Mouse (Mus musculus): ENCODE data around the gene Uncx.

The Uncx gene

GRCm38 (mm10) chr5:139543214-139543613 is at the start of gene Uncx:
TSS of gene Uncx (plus strand) at chr5:139543494.
- DNase-seq: no peak

DNA sequence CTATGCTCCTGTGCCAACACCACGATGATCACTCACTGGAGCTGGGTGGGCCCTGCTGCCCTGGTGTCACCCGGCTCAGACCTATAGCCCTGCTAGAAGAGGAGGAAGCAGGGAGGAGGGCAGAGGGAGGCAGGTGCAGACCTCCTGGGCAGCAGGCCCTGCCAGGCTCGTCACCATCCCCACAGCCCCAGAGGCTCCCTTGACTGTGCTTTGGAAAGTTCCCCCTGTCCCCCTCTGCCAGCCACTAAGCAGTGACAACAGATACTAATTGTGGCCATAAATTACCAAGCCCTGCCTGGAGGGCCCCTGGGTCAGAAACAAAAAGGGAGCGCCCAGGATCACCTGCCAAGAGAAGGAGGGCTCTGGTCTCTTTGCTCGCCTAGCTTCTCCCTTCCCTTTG is 49.6 kb upstream of the Uncx start:
- DNase-seq: no peak

- DNase-seq: peak; percentile 27
Measured at GRCm38 (mm10) chr5:139495019-139495669, 48.1 kb upstream of the Uncx start.

GRCm38 (mm10) chr5:139496939-139497338 is 46.4 kb upstream of the Uncx start:
- no peak for DNase-seq

- peak; percentile 54 for DNase-seq
Measured at GRCm38 (mm10) chr5:139498791-139499190, 44.5 kb upstream of the Uncx start.

GRCm38 (mm10) chr5:139502281-139502680 is 41.0 kb upstream of the Uncx start:
- DNase-seq: no peak

DNA sequence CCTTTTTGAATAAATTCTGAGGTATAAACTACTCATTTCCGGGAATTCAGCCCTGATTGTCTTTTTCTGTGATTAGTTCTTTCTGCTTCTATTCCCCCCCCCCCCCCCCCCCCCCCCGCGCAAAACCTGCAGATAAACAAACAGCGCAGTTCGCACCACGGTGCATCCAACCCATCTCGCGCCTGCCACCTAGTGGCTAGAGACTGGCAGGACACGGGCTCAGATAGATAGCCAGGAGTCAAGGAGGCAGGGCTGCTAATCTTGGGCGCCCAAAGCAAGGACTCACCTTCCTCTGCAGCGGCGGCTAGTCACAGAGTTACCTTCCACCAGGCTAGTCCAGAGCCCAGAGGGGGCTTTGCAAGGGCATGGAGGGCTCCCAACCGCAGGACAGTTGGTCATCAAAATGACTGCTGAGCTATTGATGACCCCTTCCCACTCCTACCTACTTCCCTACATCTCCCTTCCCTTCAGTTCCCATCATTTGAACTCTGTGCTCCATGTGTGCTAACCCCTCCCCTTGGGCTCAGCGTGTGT is 38.2 kb upstream of the Uncx start:
- DNase-seq: peak; percentile 85

DNA sequence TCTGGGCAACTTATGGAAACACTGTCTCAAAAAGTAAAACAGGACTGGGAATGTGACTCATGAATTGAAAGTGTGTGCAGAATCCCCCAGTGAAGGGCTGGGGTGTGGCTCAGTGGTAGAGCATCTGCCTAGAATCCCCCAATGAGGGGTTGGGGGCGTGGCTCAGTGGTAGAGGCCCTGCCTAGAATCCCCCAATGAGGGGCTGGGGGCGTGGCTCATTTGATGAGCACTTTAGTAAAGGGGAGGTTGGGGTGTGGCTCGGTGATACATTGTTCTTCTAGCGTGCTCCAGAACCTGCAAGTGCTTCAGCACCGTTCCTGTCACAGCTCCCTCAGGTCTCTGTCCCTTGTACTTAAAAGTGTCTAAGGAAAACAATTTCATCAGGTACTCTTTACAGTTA is 37.1 kb upstream of the Uncx start:
- no peak for DNase-seq

DNA sequence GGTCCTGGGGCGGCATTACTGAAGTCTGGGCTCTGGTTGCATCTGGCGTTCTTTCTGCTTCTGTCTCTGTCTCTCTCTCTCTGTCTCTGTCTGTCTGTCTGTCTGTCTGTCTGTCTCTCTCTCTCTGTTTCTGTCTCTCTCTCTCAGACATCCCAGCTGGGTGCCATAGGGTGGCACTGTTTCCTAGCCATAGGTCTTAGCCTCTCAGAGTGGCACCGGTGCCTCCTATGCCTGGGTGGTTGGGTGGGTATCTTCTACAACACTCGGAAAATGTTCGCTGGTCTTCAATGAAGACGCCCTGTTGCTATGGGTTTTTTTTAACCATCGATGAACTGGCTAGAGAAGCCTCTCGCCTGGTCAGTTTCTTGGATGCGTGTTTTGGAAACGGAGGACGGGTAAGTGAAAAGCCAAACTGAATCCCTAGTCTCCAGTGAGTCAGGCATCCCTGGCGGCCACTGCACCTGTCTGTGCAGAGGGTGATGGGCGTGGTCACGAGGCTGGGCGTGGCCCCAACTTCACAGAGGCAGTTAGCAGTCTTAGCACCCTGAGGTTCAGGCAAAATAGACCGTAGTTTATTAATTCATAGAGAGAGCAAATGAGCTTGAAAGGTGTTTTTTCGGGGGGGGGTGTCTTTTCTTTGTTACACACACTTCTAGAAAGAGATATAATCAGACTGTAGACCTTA is 32.5 kb upstream of the Uncx start:
- peak; percentile 57 for DNase-seq

DNA sequence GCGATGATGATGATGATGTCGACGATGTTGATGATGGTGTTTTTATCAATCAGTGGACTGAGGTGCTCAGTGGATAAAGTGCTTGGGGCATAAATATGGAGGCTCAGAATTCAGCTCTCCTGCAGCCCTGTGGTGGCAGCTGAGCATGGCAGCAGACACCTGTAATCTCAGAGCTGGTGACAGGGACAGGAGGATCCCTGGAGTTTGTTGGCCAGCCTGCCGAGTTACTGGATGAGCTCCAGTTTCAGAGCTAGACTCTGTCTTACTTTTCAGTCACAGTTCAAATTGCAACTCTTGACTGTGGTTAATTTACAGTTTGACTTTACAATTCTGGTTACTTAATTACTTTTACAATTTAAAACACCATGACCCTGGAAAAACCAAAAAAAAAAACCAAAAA is 31.1 kb upstream of the Uncx start:
- DNase-seq: no peak

GRCm38 (mm10) chr5:139516281-139516680 is 27.0 kb upstream of the Uncx start:
- DNase-seq: no peak

DNA sequence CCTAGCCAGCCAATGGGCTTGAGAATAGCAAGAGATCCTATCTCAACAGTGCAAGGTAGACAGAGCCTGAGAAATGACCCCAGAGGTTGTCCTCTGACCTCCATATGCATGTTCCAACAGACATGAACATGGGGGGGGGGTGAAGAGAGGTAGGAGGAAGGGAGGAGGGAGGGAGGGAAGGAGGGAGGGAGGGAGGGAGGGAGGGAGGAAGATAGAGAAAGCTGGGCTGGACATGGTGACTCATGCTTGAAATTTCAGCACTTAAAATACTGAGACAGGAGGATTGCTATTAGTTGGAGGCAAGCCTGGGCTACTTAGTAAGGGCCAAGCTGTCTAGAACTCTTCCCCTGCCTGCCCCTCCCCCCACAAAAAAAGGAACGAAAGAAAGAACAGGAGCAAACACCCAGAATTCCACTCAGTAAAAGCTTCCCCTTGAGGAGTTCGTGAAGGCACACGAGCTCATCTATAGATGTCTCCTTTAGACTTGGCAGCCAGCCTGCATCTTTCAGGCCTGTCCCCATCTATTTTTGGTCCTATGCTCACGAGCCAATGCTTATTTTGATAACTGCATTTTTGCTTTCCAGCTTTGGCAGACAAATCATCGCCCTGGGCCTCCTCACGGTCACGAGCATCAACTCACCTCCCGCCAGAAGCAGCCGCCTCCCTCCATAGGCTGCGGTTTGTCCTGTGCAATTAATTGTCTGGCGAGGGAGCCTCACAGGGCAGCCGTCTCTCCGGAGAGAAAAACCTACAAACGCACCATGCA is 23.0 kb upstream of the Uncx start:
- DNase-seq: no peak

DNA sequence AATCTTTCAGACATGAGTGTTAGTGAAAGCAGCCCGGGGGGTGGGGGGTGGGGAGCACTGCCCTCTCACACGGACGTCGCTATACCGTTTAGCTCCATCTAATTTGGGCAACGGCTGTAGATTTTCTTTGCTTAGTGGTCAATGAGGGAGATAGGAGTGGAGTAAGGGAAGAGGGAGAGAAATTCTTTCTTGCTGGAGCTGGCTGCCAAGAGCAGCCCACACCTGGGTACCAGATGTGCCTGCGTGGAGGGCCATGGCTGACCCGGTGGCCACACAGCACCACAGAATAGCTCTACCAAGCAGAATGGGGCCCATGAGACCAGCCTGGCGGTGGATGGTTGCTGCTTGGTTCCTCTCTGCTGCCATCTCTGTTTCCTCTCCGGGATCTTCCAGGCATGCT is 21.3 kb upstream of the Uncx start:
- no peak for DNase-seq

DNA sequence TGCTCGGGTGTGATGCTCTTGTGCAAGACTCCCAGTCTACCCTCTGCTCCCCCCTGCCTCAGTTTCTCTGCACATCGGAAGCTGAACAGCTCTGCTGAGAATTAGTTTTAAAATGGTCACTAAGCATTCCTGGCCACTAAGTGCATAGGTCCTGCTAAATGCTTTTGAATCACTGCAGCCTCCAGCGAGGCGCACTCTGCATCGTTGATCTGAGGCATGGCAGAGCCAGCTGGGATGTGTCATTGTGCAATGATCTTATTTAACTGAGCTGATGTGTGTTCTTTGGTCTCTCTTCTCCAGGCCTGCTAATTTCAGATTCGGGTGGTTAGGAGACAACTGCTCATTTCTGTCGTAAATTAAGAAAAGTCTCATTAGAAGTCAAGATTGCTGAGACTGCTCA is 14.4 kb upstream of the Uncx start:
- no peak for DNase-seq

- no peak for DNase-seq
Measured at GRCm38 (mm10) chr5:139535386-139535919, 7.8 kb upstream of the Uncx start.

DNA sequence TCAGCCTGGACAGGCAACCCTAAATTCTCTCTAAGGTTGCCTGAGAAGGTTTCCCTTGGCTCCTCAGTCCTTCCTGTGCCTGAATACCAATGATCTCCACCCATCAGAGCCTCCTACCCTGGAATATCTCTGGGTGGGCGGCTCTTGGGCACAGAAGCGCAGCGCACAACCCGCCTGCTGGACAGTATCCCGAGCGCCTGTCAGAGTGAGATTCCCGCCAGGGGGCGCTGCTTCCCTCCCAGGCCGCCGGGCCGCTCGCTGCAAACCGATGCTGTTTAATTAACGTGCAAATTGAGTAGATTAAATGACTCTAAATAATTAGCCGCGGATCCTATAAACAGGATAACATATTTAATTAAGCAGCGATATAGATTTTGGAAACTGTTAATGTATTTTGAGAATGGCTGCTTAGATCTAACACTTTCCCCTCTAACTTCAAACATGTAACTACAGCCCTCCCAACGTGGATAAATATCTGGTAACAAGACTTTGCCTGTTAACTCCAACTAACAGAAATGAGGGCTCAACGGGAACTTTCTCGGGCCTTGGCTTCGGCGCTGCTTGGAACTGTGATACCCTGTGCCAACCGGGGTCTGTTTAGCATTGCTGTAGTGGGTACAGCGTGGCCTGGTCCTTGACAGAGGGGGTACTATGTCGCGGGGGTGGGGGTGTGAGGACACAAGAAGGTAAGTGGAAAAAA is 6.9 kb upstream of the Uncx start:
- peak; percentile 82 for DNase-seq

DNA sequence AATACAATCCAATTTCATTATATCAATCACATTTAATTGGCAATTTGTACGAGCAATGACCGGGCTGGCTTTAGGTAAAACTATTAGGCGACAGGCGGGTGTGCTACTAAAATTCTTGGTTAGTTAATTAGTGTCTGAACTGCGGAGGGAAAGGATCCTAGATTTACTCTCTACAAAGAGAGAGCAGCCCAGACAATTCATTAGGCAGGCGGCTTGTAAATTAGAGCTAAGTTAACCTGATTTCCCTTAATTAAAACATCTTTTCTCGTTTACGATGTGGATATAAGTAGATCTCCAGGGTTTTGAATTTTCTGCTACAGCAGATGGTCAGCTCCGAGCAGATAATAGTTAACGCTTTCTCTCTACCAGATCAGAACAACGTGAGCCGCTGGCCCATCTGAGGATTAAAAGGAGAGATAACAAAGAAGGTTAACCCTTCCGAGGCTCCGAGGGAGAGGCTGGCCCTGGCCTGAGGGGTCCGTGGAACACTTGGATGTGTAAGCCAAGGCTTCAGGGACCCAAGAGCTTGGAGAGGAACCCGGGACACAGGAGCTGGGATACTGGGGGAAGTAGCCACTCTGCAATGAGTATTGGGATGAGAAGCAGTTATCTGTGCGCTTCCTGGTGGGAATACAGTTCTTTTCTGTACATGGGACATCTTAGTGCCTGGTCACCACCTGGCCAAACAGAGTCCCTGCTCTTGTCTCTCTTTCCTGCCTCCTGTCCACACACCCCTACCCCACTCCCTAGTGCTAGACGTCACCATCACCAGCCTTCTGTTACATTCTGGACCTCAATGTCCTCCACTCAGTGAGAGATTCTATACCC is 6.2 kb upstream of the Uncx start:
- DNase-seq: no peak

DNA sequence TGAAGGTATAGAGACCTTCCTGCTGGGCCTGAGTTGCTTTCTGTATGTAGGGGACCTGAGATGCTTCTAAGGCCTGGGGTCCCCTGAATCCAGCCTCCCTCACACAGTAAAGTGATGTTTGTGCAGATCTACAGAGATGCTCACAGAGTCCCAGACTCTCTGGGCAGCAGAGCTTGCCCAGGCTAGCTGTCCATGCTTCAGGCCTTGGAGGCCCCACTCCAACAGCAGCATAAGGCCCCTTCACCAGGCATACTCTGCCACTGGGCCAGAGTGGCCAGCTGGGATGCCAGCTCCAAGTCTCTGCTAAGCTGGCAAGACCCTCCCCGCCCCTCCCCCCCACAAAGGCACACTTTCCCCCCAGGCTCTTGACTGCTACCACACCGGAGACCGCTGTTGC is 5.6 kb upstream of the Uncx start:
- no peak for DNase-seq

- no peak for DNase-seq
Measured at GRCm38 (mm10) chr5:139541151-139542042, 1.9 kb upstream of the Uncx start.

DNA sequence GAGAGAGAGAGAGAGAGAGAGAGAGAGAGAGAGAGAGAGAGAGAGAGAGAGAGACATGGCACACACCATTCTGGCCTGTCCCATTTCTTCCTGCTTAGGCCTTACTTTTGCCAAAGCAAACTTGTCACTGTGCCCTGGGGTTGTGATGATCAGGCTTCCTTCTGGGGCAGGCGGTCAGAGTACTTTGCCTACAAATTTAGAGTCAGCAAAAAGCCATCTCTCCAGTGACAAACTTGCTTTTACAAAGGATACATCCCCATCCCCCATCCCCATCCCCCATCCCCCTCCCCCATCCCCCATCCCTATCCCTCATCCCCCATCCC is 1.3 kb upstream of the Uncx start:
- no peak for DNase-seq

DNA sequence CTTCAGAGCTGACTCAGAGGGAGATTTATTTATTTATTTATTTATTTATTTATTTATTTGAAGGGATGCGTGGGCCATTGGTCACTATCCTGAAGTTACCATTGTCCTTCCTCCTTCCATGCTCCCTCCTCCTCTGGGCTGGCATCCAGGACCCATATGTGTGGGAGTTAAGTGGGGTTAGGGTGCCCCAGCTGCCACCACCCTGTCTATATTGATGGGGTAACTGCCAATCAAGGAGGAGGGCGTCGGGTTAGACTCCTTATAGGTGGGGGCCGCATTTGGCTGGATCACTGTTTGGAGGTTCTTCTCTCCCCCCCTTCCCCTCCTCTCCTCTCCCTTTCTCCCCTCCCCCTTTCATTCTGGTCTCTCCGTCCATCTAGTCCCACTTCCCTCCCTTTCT is 738 bp upstream of the Uncx start:
- DNase-seq: no peak
